Mouse (Mus musculus): ENCODE results near the gene Tspyl2. TPM values are rescaled to one million over a fixed set of nuclear protein-coding genes. Genes with fewer than 3 reads are reported as not detected.
"Not testable (repeated sequence)": the region's sequence is repeated elsewhere in the genome, so short reads cannot be mapped to it uniquely, and the experiment has no call there.

The Tspyl2 gene
- total RNA-seq, 2 experiments from 2014 or later: 57.4 to 72.5 TPM

DNA sequence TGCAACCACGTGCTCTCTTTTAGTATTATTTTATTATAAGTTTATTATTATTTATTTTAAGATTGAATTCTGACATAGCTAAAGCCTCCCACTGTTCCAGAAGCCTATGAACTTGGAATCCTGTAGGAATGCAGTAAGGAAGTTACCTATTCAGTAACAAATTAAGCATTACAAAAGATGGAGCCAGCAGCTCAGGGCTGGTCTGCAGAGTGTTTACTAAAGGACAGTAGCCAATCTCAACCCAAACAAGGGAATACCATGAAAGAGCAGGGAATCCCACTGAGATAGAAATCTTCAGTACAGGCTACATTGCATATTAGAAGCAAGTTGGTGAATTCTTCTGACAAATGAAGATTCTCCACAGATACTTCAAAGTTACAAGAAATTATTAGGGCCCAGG is 55.2 kb downstream of the Tspyl2 start:
- DNase-seq; intact Hi-C loops (cut with DNase I): not testable (repeated sequence)

Other genes starting within 250 kb of the Tspyl2 start
- 10 to 100 TPM; 50.3 to 56.7 TPM for gene Iqsec2, start 198.2 kb downstream of the Tspyl2 start, total RNA-seq (2021)
- gene Kdm5c, start 109.4 kb downstream of the Tspyl2 start, total RNA-seq (2021): 10 to 100 TPM; 67.4 to 89.0 TPM
- 10 to 100 TPM; 36.6 to 46.6 TPM for gene Kantr, start 14.9 kb downstream of the Tspyl2 start, total RNA-seq (2021)
- gene Gpr173, start 26.3 kb upstream of the Tspyl2 start, total RNA-seq (2021): 10 to 100 TPM; 31.9 to 33.8 TPM
- gene Cldn34a, start 220.9 kb upstream of the Tspyl2 start, total RNA-seq (2021): not detected

Measured in left cerebral cortex, postnatal 4 days (tissue).